In genomic region chr11:103649301-103649982, GRCm38 (mm10) we compare ENCODE assay signal across 7 mouse cellular contexts. TPM values are rescaled to one million over a fixed set of nuclear protein-coding genes. Genes with fewer than 3 reads are reported as not detected.
DNase-seq lines count a peak whose midpoint lies in the region; ATAC-seq and TF ChIP-seq lines count a peak whose summit lies in the region.

TSS of gene Rprml (plus strand) at chr11:103649570.

- intact Hi-C loops in left cerebral cortex, postnatal 4 days (cut with DNase I) = no loop called here

- TF ChIP-seq CTCF in olfactory bulb, adult 2 months (IDR thresholded peaks at IDR 0.05; ENCODE audit: insufficient read depth, low read depth, low read length) = no peak

- no peaks in the 10 kb centered on the region for H3K36me3 ChIP-seq in hindbrain, embryonic 10.5 days

- ATAC-seq in activated CD4-positive, CD25-positive, alpha-beta regulatory T cell, adult 4 months = no peak

- H3K4me1 ChIP-seq in hindbrain, embryonic 10.5 days (replicated peaks) = peaks cover 26% of the 10 kb centered on the region
- peaks cover 38% of the 10 kb centered on the region for H3K4me1 ChIP-seq in olfactory bulb, adult 2 months (ENCODE audit: control insufficient read depth, insufficient read depth, low read length)

- TF ChIP-seq POLR2A in olfactory bulb, adult 2 months (IDR thresholded peaks at IDR 0.05; ENCODE audit: insufficient read depth, low read depth, low read length) = peak; percentile 48; the same call in 1 of the 2 replicates

- peaks cover 84% of the 10 kb centered on the region for H3K27me3 ChIP-seq in hindbrain, embryonic 10.5 days (ENCODE audit: insufficient read depth, poor library complexity, severe bottlenecking)

- H3K4me3 ChIP-seq in hindbrain, embryonic 10.5 days = peak within 1 kb of the TSS; percentile 48
- peak within 1 kb of the TSS; percentile 80 for H3K4me3 ChIP-seq in olfactory bulb, adult 2 months (ENCODE audit: insufficient read depth, low read depth, low read length)

- H3K27ac ChIP-seq in hindbrain, embryonic 10.5 days = no peak within 1 kb of the TSS
- H3K27ac ChIP-seq in olfactory bulb, adult 2 months (ENCODE audit: insufficient read depth, low read depth, low read length) = peak within 1 kb of the TSS; percentile 97

- 1% methylated on average over 71 of the region's 71 CpGs for WGBS in hindbrain, embryonic 10.5 days
- 1% methylated on average over 66 of the region's 71 CpGs for WGBS in olfactory bulb, adult 2 months

- peak; percentile 83 for DNase-seq in layer of hippocampus, adult 11-12 months (ENCODE audit: low spot score)
- no peak for DNase-seq in layer of hippocampus, adult 9-10 months (ENCODE audit: low spot score)
- peak; percentile 19 for DNase-seq in embryo, embryonic 10.5 days (ENCODE audit: low spot score)
- peak; percentile 23 for DNase-seq in hindbrain, embryonic 10.5 days (ENCODE audit: low spot score)
- no peak for DNase-seq in left cerebral cortex, postnatal 4 days

- H3K9me3 ChIP-seq in hindbrain, embryonic 10.5 days = no peaks in the 10 kb centered on the region

RNA-seq across cellular contexts. Expression of gene Rprml, which starts in this region (rescaled TPM):
- not detected in 2 replicates for polyA plus RNA-seq in hindbrain, embryonic 10.5 days (2016; fragmentation: Nextera tagmentation; extraction: Ambion mirVana)
- total RNA-seq in left cerebral cortex, postnatal 4 days (2021) = 10 to 100 TPM; 51.6 to 64.6 TPM
- polyA plus RNA-seq in olfactory bulb, adult 2 months (2012; ENCODE audit: insufficient read depth, insufficient read length, low replicate concordance, missing spikeins) = not detected in 2 replicates
- polyA plus RNA-seq in activated CD4-positive, CD25-positive, alpha-beta regulatory T cell, adult 4 months (2017; shearing (Covaris generic)) = not detected

Comparison
In these comparisons a context has a peak if more than half of its experiments do, and no peak if none do; other contexts are left out.
1. DNase-seq: peak in layer of hippocampus, adult 11-12 months (single experiment) and embryo, embryonic 10.5 days (single experiment); none in layer of hippocampus, adult 9-10 months (single experiment) and left cerebral cortex, postnatal 4 days (single experiment).
2. Peak in DNase-seq and H3K4me3 ChIP-seq in hindbrain, embryonic 10.5 days; RNA of the gene not detected or under 1 TPM.